Mouse (Mus musculus): ENCODE data around the gene Olfr743.
"Not testable (repeated sequence)": the region's sequence is repeated elsewhere in the genome, so short reads cannot be mapped to it uniquely, and the experiment has no call there.

The Olfr743 gene

GRCm38 (mm10) chr14:50521539-50521938 is at the start of gene Olfr743:
Olfr743 (plus strand) TSS chr14:50521839.
- DNase-seq = no peak

DNA sequence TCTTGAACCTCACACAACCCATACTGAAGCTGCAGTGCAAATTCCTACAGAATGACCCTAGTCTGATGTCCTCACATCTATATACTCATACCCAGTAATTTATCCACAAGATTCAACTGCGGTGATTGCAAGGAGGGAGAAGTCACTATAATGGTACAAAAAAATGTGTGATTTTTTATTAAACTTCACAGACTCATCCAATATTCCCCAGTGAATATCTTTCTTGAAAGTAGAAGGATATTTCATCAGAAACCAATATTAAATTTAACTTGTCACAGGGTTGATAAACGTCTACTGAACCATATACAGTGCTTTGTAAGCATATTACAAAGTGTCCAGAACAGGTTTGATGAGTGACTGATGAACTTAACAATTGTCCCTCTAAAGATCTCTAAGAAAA is 49.2 kb upstream of the Olfr743 start, which contains the start of gene Olfr741:
Olfr741 (plus strand) TSS at position 301 of the 400 bp plus-strand sequence.
- no peak for DNase-seq

DNA sequence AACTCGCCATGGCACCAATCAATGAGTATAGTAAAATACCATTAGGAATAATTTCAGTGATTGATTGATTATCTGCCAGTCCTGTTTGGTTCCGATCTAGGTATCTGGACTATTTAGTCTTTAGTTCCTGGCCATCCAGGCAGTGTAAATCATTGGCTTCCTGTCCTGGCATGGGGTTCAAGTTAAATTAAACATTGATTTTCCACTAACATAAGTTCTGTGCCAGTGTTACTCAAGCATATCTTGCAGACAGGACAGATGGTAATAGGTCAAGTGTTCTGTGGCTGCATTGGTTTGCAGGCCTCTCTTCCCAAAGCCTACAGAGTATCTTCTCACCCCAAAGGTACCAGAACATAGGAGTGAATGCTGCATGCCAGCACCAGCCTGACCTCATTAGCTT is 43.2 kb upstream of the Olfr743 start:
- no peak for DNase-seq

DNA sequence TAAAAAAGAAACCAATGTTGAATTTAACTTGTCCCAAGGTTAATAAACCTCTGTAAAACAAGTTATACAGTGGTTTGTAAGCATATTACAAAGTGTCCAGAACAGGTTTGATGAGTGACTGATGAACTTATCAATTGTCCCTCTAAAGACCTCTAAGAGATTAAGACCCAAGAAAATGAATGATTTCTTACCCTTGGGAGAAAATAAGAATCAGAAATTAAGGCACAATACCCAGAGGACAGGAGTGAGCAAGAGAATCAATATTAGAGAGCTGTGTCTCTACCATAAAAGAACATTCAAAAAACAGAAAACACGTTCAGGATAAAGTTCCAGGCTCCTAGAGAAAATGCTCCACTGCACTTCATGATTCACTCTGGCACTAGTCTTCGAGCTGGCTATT is 18.3 kb upstream of the Olfr743 start, which contains the start of gene Olfr742:
Olfr742 (plus strand) TSS at position 301 of the 400 bp plus-strand sequence.
- DNase-seq = no peak

DNA sequence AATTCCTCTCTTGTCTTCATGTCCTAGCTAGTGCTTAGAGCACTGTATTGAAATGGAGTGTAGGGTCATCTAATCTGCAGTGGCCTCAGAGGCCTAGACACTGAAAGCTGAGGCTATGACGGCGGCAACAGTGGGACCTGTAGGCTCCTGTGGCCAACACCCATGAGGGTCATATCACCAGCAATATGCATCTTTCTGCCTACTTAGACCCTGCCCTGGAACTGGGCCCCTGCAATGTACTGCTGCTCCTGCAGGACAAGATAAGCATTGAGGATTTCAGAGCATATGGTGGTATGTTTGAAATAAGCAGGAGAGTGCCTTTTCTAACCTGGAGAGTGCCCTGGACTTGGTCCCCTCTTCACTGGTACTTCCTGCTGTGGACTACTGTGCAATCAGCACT is 31.1 kb downstream of the Olfr743 start:
- no peak for DNase-seq

DNA sequence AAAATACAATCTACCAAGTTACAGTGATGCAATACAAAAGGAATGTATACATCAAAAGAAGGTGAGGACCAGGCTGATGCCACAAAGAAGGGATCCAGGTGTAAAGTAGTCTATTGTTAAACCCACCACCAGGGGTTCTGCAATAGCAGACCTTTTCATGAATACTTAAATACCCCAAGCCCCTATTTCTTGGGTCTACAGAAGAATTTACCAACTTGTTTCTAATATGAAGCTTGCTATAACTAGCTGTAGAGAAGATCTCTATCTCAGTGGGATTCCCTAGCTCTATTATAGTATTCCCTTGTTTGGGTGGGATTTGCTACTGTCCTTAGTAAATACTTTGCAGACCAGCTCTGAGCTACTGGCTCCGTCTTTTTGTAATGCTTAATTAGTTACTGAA is 51.4 kb downstream of the Olfr743 start:
- DNase-seq = not testable (repeated sequence)
